Mouse (Mus musculus) brain, adult 10 weeks (tissue): ENCODE data around the gene Ccdc117. TPM values are rescaled to one million over a fixed set of nuclear protein-coding genes. Genes with fewer than 3 reads are reported as not detected.

ENCODE experiments used
- polyA plus RNA-seq: library from polyadenylated mRNA; stranded (reverse); fragments of 350-450 nt; fragmentation: Illumina TruSeq; extraction: RNeasy Lipid Tissue Mini Kit (QIAGEN cat#74804); gene quantifications from one replicate; pipeline ENCODE4 v1.2.3, GENCODE M21; 2015; ENCODE audit warnings: low read depth, low replicate concordance

The Ccdc117 gene
- polyA plus RNA-seq: 16.6 TPM

GRCm38 (mm10) chr11:5541799-5542481 lies at the start of gene Ccdc117:
Gene Ccdc117 (minus strand): TSS chr11:5542187.

DNA sequence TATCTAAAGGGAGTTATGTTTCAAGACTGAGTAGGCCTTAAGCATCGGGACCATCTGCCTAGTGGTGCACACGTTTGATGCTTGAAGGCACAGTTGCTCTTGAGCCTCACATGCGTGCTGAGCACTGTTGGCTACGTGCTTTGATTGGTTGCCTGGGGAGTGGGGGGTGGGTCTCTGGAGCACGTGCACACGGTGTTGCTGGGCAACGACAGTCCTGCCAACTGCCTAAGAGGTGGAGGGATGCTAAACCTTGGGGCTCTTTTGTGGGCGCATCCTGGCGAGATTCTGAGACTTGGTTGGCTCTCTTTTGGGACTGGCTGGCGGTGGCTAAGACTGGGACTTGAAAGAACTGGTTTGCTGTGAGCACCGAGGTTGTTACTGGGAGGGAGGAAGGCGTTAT lies 27.5 kb upstream of the Ccdc117 start, which contains the start of gene Ankrd36:
Gene Ankrd36, plus strand, starts transcription at position 211 of the 400 bp plus-strand sequence.

GRCm38 (mm10) chr11:5520412-5521265 lies 21.3 kb downstream of the Ccdc117 start, which contains the start of gene Xbp1:
Gene Xbp1 (plus strand): TSS chr11:5520659.

Other genes starting within 250 kb of the Ccdc117 start
- 6.5 TPM for gene Znrf3, start 97.3 kb downstream of the Ccdc117 start, polyA plus RNA-seq
- 106 TPM for gene Xbp1, start 21.5 kb downstream of the Ccdc117 start, polyA plus RNA-seq
- not detected for gene Ankrd36, start 27.5 kb upstream of the Ccdc117 start, polyA plus RNA-seq
- gene Mrps24, start 173.5 kb upstream of the Ccdc117 start, polyA plus RNA-seq: 77.8 TPM
- gene Urgcp, start 220.2 kb upstream of the Ccdc117 start, polyA plus RNA-seq: 36.3 TPM
- 78.1 TPM for gene Dbnl, start 246.3 kb upstream of the Ccdc117 start, polyA plus RNA-seq